Mouse (Mus musculus): ENCODE results near the gene Tcta. TPM values are rescaled to one million over a fixed set of nuclear protein-coding genes. Genes with fewer than 3 reads are reported as not detected.
"Not testable (repeated sequence)": the region's sequence is repeated elsewhere in the genome, so short reads cannot be mapped to it uniquely, and the experiment has no call there.

Gene Tcta
- total and polyA plus RNA-seq, 2 experiments from 2014 or later: 42.1 to 46.1 TPM

DNA sequence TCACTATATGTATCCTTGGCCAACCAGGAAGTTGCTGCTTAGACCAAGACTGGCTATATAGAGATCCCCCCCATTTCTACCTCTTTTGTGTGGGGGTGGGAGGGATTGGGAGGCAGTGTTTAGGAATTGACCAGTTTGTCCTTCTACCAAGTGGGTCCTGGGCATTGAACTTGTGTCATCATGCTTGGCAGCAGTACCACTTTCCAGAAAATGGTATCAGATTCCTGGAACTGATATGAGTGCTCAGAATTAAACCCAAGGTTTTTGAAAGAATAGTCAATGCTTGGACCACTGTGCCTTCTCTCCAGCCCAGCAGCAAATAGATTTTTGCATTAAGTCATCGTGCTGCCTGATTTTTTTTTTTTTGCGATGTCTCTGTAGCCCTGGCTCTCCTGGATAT is 19.9 kb upstream of the Tcta start:
- TF ChIP-seq EP300 (IDR thresholded peaks at IDR 0.05; ENCODE audit: low read depth) (no peak), CTCF (IDR thresholded peaks at IDR 0.05; ENCODE audit: low read depth) (no peak)
- no peaks in the 10 kb centered on the region for H3K4me1 ChIP-seq (ENCODE audit: control insufficient read depth, insufficient read depth)
- H3K4me3 ChIP-seq (ENCODE audit: low read depth, low read length): no peak overlapping the region
- H3K27me3 ChIP-seq (ENCODE audit: control insufficient read depth, insufficient read depth, low read length): no peaks in the 10 kb centered on the region
- no peak overlapping the region for H3K4me2 ChIP-seq (ENCODE audit: low read depth, low read length)
- H3K27ac ChIP-seq (ENCODE audit: low read depth): no peak overlapping the region
- H3K9ac ChIP-seq (replicated peaks; ENCODE audit: low read depth, low read length): no peak overlapping the region
- DNase-seq (ENCODE audit: low spot score) (no peak), ATAC-seq (ENCODE audit: insufficient read depth, low read depth) (no peak)
- peaks cover 37% of the 10 kb centered on the region for H3K36me3 ChIP-seq (replicated peaks; ENCODE audit: control insufficient read depth, insufficient read depth, low read length)
- H3K9me3 ChIP-seq (replicated peaks; ENCODE audit: control insufficient read depth, low read length): no peaks in the 10 kb centered on the region
- WGBS: 100% methylated on average over 2 of the region's 2 CpGs

DNA sequence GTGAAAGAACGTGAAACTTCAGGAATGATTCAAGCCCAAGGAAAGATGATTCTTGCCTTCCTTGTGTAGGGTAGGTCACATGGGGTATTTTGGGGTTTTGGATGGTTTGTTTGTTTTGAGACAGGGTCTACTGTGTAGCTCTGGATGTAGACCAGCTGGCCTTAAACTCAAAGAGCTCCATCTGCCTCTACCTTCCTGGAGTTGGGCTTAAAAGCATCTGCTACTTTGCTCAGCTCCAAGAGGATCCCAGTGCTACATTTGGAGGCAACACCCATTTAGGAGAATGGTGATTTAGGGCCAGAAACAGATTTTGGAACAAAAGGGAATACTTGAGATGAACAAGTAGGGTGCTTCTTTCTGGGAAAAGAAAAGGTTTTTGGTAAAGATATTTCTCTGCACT is 18.8 kb upstream of the Tcta start:
- H3K27me3 ChIP-seq (ENCODE audit: control insufficient read depth, insufficient read depth, low read length): no peaks in the 10 kb centered on the region
- no peak for TF ChIP-seq EP300 (IDR thresholded peaks at IDR 0.05; ENCODE audit: low read depth)
- TF ChIP-seq CTCF (IDR thresholded peaks at IDR 0.05; ENCODE audit: low read depth): no peak
- peaks cover 28% of the 10 kb centered on the region for H3K36me3 ChIP-seq (replicated peaks; ENCODE audit: control insufficient read depth, insufficient read depth, low read length)
- H3K4me2 ChIP-seq (ENCODE audit: low read depth, low read length): no peak overlapping the region
- WGBS: 90% methylated on average over 1 of the region's 1 CpGs
- no peak overlapping the region for H3K9ac ChIP-seq (replicated peaks; ENCODE audit: low read depth, low read length)
- no peaks in the 10 kb centered on the region for H3K4me1 ChIP-seq (ENCODE audit: control insufficient read depth, insufficient read depth)
- ATAC-seq (ENCODE audit: insufficient read depth, low read depth) (no peak), DNase-seq (ENCODE audit: low spot score) (no peak)
- H3K4me3 ChIP-seq (ENCODE audit: low read depth, low read length): no peak overlapping the region
- no peaks in the 10 kb centered on the region for H3K9me3 ChIP-seq (replicated peaks; ENCODE audit: control insufficient read depth, low read length)
- no peak overlapping the region for H3K27ac ChIP-seq (ENCODE audit: low read depth)

DNA sequence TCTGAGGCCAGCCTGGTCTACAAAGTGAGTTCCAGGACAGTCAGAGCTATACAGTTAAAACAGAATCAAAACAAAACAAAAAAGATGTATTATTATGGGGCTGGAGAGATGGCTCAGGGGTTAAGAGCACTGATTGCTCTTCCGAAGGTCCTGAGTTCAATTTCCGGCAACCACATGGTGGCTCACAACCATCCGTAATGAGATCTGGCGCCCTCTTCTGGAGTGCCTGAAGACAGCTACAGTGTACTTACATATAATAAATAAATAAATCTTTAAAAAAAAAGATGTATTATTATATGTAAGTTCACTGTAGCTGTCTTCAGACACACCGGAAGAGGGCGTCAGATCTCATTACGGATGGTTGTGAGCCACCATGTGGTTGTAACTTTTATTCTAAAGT is 16.1 kb upstream of the Tcta start:
- H3K36me3 ChIP-seq (replicated peaks; ENCODE audit: control insufficient read depth, insufficient read depth, low read length); H3K4me1 ChIP-seq (ENCODE audit: control insufficient read depth, insufficient read depth); H3K27me3 ChIP-seq (ENCODE audit: control insufficient read depth, insufficient read depth, low read length); H3K9me3 ChIP-seq (replicated peaks; ENCODE audit: control insufficient read depth, low read length); ATAC-seq (ENCODE audit: insufficient read depth, low read depth); H3K9ac ChIP-seq (replicated peaks; ENCODE audit: low read depth, low read length); DNase-seq (ENCODE audit: low spot score); H3K4me2 ChIP-seq (ENCODE audit: low read depth, low read length); H3K27ac ChIP-seq (ENCODE audit: low read depth); H3K4me3 ChIP-seq (ENCODE audit: low read depth, low read length): not testable (repeated sequence)
- whole genome bisulfite sequencing: 85% methylated on average over 7 of the region's 7 CpGs

DNA sequence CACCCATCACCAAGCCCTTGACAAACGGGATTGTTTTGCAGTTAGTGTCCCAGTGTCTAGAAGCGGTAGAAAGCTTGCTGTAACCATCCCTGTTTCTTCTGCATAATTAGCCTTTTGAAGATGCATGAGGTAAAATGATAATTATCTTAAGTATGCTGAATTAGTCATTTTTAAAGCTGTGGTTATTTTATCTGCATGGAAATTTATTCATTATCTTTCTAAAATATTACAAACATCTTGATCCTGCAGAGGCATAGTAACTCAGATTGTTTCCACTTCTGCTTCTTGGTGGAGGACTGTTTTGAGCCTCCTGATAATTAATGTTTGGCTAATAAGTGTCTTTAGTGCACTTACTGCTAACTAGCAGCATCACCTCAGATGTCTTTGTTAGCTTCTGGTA is 12.5 kb upstream of the Tcta start:
- H3K4me3 ChIP-seq (ENCODE audit: low read depth, low read length): no peak overlapping the region
- H3K4me2 ChIP-seq (ENCODE audit: low read depth, low read length): no peak overlapping the region
- no peak overlapping the region for H3K27ac ChIP-seq (ENCODE audit: low read depth)
- H3K36me3 ChIP-seq (replicated peaks; ENCODE audit: control insufficient read depth, insufficient read depth, low read length): peaks cover 20% of the 10 kb centered on the region
- WGBS: 77% methylated on average over 2 of the region's 2 CpGs
- no peaks in the 10 kb centered on the region for H3K9me3 ChIP-seq (replicated peaks; ENCODE audit: control insufficient read depth, low read length)
- H3K4me1 ChIP-seq (ENCODE audit: control insufficient read depth, insufficient read depth): no peaks in the 10 kb centered on the region
- no peak for TF ChIP-seq EP300 (IDR thresholded peaks at IDR 0.05; ENCODE audit: low read depth)
- TF ChIP-seq CTCF (IDR thresholded peaks at IDR 0.05; ENCODE audit: low read depth): no peak
- no peaks in the 10 kb centered on the region for H3K27me3 ChIP-seq (ENCODE audit: control insufficient read depth, insufficient read depth, low read length)
- DNase-seq (ENCODE audit: low spot score) (no peak), ATAC-seq (ENCODE audit: insufficient read depth, low read depth) (no peak)
- no peak overlapping the region for H3K9ac ChIP-seq (replicated peaks; ENCODE audit: low read depth, low read length)

DNA sequence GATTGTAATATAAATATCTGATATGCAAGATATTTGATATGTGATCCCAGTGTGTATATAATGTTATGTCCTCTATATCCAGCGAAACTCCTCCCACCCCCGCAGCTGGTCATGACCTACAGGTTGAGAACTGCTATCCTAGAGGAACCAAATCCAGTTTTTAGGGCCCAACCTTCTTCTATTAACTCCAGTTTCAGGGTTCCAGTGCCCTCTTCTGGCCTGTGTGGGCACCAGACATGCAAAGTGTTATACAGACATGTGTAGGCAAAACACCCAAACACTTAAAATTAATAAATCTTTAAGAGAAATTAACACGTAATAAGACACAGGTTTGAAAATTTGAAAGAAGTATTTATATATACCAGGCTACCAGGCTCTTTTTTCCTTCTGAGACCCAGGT is 11.6 kb upstream of the Tcta start:
- no peaks in the 10 kb centered on the region for H3K27me3 ChIP-seq (ENCODE audit: control insufficient read depth, insufficient read depth, low read length)
- 0 out of 2 replicates have a peak, but pooled peaks have one; percentile 24 for TF ChIP-seq CTCF (IDR thresholded peaks at IDR 0.05; ENCODE audit: low read depth)
- no peak for TF ChIP-seq EP300 (IDR thresholded peaks at IDR 0.05; ENCODE audit: low read depth)
- 91% methylated on average over 3 of the region's 3 CpGs for WGBS
- DNase-seq (ENCODE audit: low spot score) (no peak), ATAC-seq (ENCODE audit: insufficient read depth, low read depth) (no peak)
- no peak overlapping the region for H3K4me3 ChIP-seq (ENCODE audit: low read depth, low read length)
- no peak overlapping the region for H3K9ac ChIP-seq (replicated peaks; ENCODE audit: low read depth, low read length)
- peaks cover 20% of the 10 kb centered on the region for H3K36me3 ChIP-seq (replicated peaks; ENCODE audit: control insufficient read depth, insufficient read depth, low read length)
- H3K9me3 ChIP-seq (replicated peaks; ENCODE audit: control insufficient read depth, low read length): no peaks in the 10 kb centered on the region
- no peaks in the 10 kb centered on the region for H3K4me1 ChIP-seq (ENCODE audit: control insufficient read depth, insufficient read depth)
- no peak overlapping the region for H3K4me2 ChIP-seq (ENCODE audit: low read depth, low read length)
- no peak overlapping the region for H3K27ac ChIP-seq (ENCODE audit: low read depth)

DNA sequence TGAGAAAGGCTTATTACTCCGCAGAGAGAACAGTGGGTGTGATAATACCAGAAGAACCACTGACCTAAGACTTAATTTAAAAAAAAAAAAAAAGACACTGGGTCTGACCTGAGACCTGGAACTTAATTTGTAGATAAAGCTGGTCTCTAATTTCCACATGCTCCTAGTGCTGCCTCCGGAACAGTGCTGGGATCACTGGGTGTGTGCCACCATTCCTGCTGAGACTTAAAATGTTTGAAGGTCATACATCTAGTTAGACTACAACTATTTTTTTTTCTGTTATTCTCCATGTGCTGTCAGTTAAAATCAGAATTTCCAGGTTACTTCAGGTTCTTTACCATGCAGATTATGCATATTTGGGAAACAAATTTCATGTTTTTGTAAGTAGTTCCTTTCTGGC is 2.2 kb upstream of the Tcta start:
- DNase-seq (ENCODE audit: low spot score) (no peak), ATAC-seq (ENCODE audit: insufficient read depth, low read depth) (no peak)
- peaks cover 19% of the 10 kb centered on the region for H3K4me1 ChIP-seq (ENCODE audit: control insufficient read depth, insufficient read depth)
- TF ChIP-seq EP300 (IDR thresholded peaks at IDR 0.05; ENCODE audit: low read depth): no peak
- TF ChIP-seq CTCF (IDR thresholded peaks at IDR 0.05; ENCODE audit: low read depth): no peak
- 4% methylated on average over 2 of the region's 2 CpGs for WGBS
- H3K4me2 ChIP-seq (ENCODE audit: low read depth, low read length): peak overlapping the region; percentile 77
- H3K9me3 ChIP-seq (replicated peaks; ENCODE audit: control insufficient read depth, low read length): no peaks in the 10 kb centered on the region
- peaks cover 9% of the 10 kb centered on the region for H3K36me3 ChIP-seq (replicated peaks; ENCODE audit: control insufficient read depth, insufficient read depth, low read length)
- peak overlapping the region; percentile 86 for H3K4me3 ChIP-seq (ENCODE audit: low read depth, low read length)
- H3K9ac ChIP-seq (replicated peaks; ENCODE audit: low read depth, low read length): peak overlapping the region; percentile 51
- no peaks in the 10 kb centered on the region for H3K27me3 ChIP-seq (ENCODE audit: control insufficient read depth, insufficient read depth, low read length)
- H3K27ac ChIP-seq (ENCODE audit: low read depth): peak overlapping the region; percentile 53

All from heart, postnatal 0 days (tissue).